Mouse (Mus musculus) bone marrow, adult 2 months (tissue): ENCODE data around the gene Naga.

ENCODE experiments used
- CTCF ChIP-seq: fragments of 200-500 bp; IDR thresholded peaks from 2 replicates; pipeline ENCODE4 v1.5.1; 2011; ENCODE audit warnings: low read length, control low read depth; ENCODE audit not compliant: control insufficient read depth, insufficient read depth
- POLR2A ChIP-seq: fragments of 200-500 bp; IDR thresholded peaks from 2 replicates; pipeline ENCODE4 v1.6.1; 2011; ENCODE audit warnings: low read depth, mild to moderate bottlenecking, control low read depth, low read length, borderline replicate concordance; ENCODE audit not compliant: control insufficient read depth

DNA sequence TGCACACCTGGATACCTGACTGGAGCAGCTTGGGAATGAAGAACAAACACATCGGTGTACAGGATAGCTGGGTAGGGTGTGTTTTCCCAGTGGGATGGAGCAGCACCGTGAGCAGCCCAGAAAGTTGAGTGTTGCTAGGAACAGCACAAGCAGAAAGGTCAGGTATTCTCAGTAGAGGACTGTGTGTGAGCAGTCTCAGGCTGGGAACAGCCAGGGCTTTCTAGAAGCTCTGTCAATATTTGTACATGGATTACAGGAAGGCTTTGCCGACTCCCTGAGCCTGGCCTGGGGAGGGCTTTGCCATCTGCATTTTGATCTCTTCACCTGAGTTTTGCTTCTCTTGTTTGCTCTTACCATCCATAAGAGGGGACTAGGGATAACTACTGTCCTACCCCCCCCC is 31.6 kb downstream of the Naga start:
- TF ChIP-seq POLR2A = no peak
- no peak for TF ChIP-seq CTCF
